Mouse (Mus musculus) liver, postnatal 0 days (tissue): ENCODE data around the gene Mettl1. TPM values are rescaled to one million over a fixed set of nuclear protein-coding genes. Genes with fewer than 3 reads are reported as not detected.

ENCODE experiments used
- ATAC-seq: fragments of 200-750 bp; cut with Nextera tagmentation; 2 replicates; pipeline ENCODE4 v1.8.0; 2017; ENCODE audit warnings: mild to moderate bottlenecking, moderate library complexity
- DNase-seq: peaks from one replicate; pipeline ENCODE4 v3.0.0-alpha.2; 2016
- H3K27ac ChIP-seq: fragments of 300-500 bp; sonication (generic); 2 replicates; pipeline ENCODE4 v1.5.1; 2014; ENCODE audit warnings: antibody characterized with exemption, moderate library complexity, mild to moderate bottlenecking, low read depth
- H3K27me3 ChIP-seq: fragments of 300-500 bp; sonication (generic); 2 replicates; pipeline ENCODE4 v1.6.1; 2014; ENCODE audit warnings: low read length, control low read depth, mixed read lengths; ENCODE audit not compliant: insufficient read depth
- H3K36me3 ChIP-seq: fragments of 300-500 bp; sonication (generic); replicated peaks from 2 replicates; pipeline ENCODE4 v1.6.1; 2014; ENCODE audit warnings: mild to moderate bottlenecking, control low read depth, low read length, moderate library complexity, mixed read lengths; ENCODE audit not compliant: insufficient read depth
- H3K4me1 ChIP-seq: fragments of 300-500 bp; sonication (generic); 2 replicates; pipeline ENCODE4 v1.6.1; 2014; ENCODE audit warnings: antibody characterized with exemption, mild to moderate bottlenecking, control low read depth; ENCODE audit not compliant: insufficient read depth
- H3K4me2 ChIP-seq: fragments of 300-500 bp; sonication (generic); 2 replicates; pipeline ENCODE4 v1.6.1; 2014; ENCODE audit warnings: low read depth, mild to moderate bottlenecking, low read length, moderate library complexity, mixed read lengths
- H3K4me3 ChIP-seq: fragments of 300-500 bp; sonication (generic); 2 replicates; pipeline ENCODE4 v1.5.1; 2014; ENCODE audit warnings: low read depth, low read length
- H3K9ac ChIP-seq: fragments of 300-500 bp; sonication (generic); replicated peaks from 2 replicates; pipeline ENCODE4 v1.6.1; 2014; ENCODE audit warnings: mild to moderate bottlenecking, moderate library complexity
- H3K9me3 ChIP-seq: fragments of 300-500 bp; sonication (generic); 2 replicates; pipeline ENCODE4 v1.6.1; 2016; ENCODE audit warnings: mild to moderate bottlenecking, control low read depth, low read length, mixed read lengths
- CTCF ChIP-seq: sonication (generic); IDR thresholded peaks from 2 replicates; pipeline ENCODE4 v1.5.1; 2016; ENCODE audit warnings: antibody characterized with exemption, low read depth
- EP300 ChIP-seq: IDR thresholded peaks from 2 replicates; pipeline ENCODE4 v1.6.1; 2016; ENCODE audit warnings: antibody characterized with exemption, low read depth, mild to moderate bottlenecking
- WGBS: fragments of 180-500 bp; shearing (Covaris S2); extraction: QIAGEN DNeasy Blood & Tissue Kit; methylation state at CpG from one replicate; pipeline ENCODE4 v1.1.7; 2014; ENCODE audit not compliant: insufficient replicate concordance; 5-methylcytosine and 5-hydroxymethylcytosine counted together
- polyA plus RNA-seq: library from polyadenylated mRNA; unstranded; fragments of >200 nt; fragmentation: Nextera tagmentation; extraction: Ambion mirVana; gene quantifications from 2 replicates; pipeline ENCODE4 v1.2.1, GENCODE M21; 2015

The Mettl1 gene
- polyA plus RNA-seq, 1 experiment from 2014 or later: 14.9 TPM

DNA sequence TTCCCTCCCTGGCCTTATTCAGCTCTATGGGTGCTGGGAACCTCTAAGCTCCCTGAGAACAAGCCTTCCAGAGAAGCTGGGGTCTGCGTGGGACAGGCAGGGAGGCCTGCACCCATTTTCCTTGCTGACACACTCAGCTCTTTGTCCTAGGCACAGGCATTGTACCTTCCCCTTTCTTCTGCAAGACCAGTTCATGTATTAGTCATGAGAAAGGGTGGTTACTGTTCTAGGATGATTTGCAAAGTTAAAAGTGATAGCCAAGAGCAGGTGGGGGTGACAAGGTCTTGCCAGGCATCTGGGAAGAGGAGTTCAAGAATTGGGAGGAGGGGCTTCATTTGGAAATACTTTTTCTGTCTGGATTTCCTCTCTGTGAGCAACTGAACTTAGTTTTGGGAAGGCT is 39.2 kb upstream of the Mettl1 start:
- no peaks in the 10 kb centered on the region for H3K9me3 ChIP-seq
- H3K4me3 ChIP-seq: no peak overlapping the region
- H3K36me3 ChIP-seq: peaks cover 17% of the 10 kb centered on the region
- 70% methylated on average over 1 of the region's 1 CpGs for WGBS
- ATAC-seq (no peak), DNase-seq (no peak)
- no peak overlapping the region for H3K9ac ChIP-seq
- no peaks in the 10 kb centered on the region for H3K27me3 ChIP-seq
- H3K4me2 ChIP-seq: no peak overlapping the region
- H3K4me1 ChIP-seq: no peaks in the 10 kb centered on the region
- TF ChIP-seq CTCF: no peak
- no peak for TF ChIP-seq EP300
- no peak overlapping the region for H3K27ac ChIP-seq

- Histone ChIP-seq H3K4me3 (no peak overlapping the region), H3K9me3 (no peaks in the 10 kb centered on the region), H3K27ac (no peak overlapping the region), H3K9ac (no peak overlapping the region), H3K36me3 (peaks cover 11% of the 10 kb centered on the region), H3K27me3 (no peaks in the 10 kb centered on the region), H3K4me2 (no peak overlapping the region), H3K4me1 (no peaks in the 10 kb centered on the region)
- 62% methylated on average over 5 of the region's 5 CpGs for WGBS
- ATAC-seq: no peak
- TF ChIP-seq CTCF (no peak), EP300 (no peak)
- no peak for DNase-seq
These were observed 38.4 kb upstream of the Mettl1 start for GRCm38 (mm10) chr10:127002765-127003164.

GRCm38 (mm10) chr10:127003334-127003733 is 37.9 kb upstream of the Mettl1 start:
- TF ChIP-seq EP300: no peak
- TF ChIP-seq CTCF: no peak
- H3K4me2 ChIP-seq: no peak overlapping the region
- no peaks in the 10 kb centered on the region for H3K9me3 ChIP-seq
- peaks cover 6% of the 10 kb centered on the region; the same call in 1 of the 2 replicates for H3K36me3 ChIP-seq
- DNase-seq (no peak), ATAC-seq (no peak)
- no peak overlapping the region for H3K9ac ChIP-seq
- no peaks in the 10 kb centered on the region for H3K4me1 ChIP-seq
- no peaks in the 10 kb centered on the region for H3K27me3 ChIP-seq
- no peak overlapping the region for H3K27ac ChIP-seq
- 75% methylated on average over 8 of the region's 8 CpGs for WGBS
- no peak overlapping the region for H3K4me3 ChIP-seq

DNA sequence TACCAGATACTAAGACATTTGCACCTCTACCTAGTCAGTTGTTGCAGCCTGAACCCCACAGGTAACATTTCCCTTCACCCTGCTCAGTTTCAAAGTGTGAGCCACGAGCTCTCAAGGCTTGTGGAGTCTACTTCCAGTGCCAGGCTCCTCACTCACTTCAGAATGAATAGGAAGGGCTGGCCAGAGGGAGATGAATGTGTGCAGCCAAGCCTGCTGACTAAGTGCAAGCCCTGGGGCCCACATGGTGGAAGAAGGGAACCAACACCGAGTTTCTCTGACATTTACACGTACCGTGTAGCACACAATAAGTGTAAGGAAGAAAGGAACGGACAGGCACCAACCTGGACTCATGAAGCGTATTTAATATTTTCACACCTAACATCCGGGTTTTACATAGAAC is 37.4 kb upstream of the Mettl1 start:
- H3K27ac ChIP-seq: no peak overlapping the region
- 71% methylated on average over 7 of the region's 7 CpGs for WGBS
- H3K27me3 ChIP-seq: no peaks in the 10 kb centered on the region
- no peak overlapping the region for H3K4me2 ChIP-seq
- no peaks in the 10 kb centered on the region for H3K9me3 ChIP-seq
- H3K4me1 ChIP-seq: no peaks in the 10 kb centered on the region
- peaks cover 2% of the 10 kb centered on the region; the same call in 1 of the 2 replicates for H3K36me3 ChIP-seq
- TF ChIP-seq EP300 (no peak), CTCF (no peak)
- ATAC-seq (no peak), DNase-seq (no peak)
- no peak overlapping the region for H3K9ac ChIP-seq
- no peak overlapping the region for H3K4me3 ChIP-seq

DNA sequence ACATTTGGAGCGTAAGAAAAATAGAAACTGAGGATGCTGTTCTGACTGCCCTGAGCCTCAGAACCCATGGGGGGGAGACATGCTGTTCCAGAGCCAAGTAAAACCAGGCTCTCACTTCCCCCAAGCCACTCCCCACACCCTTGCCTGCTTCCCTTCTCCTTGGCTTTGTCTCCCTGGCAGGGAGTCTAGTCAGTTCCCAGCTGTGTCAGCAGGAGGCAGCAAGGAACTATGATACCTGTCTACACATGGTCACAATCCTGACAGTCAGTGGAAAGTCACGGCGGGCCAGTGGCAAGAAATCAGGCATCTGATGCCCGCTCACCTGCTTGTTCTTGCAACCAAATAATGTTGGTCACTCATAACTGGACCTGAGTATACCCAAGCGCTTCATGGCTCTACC is 24.7 kb upstream of the Mettl1 start:
- H3K4me2 ChIP-seq: no peak overlapping the region
- no peaks in the 10 kb centered on the region for H3K9me3 ChIP-seq
- no peaks in the 10 kb centered on the region; the same call in 1 of the 2 replicates for H3K27me3 ChIP-seq
- no peak overlapping the region for H3K9ac ChIP-seq
- ATAC-seq (no peak), DNase-seq (no peak)
- 61% methylated on average over 5 of the region's 5 CpGs for WGBS
- H3K4me3 ChIP-seq: no peak overlapping the region
- no peak overlapping the region for H3K27ac ChIP-seq
- peak; percentile 54 for TF ChIP-seq CTCF
- TF ChIP-seq EP300: no peak
- H3K4me1 ChIP-seq: no peaks in the 10 kb centered on the region
- H3K36me3 ChIP-seq: no peaks in the 10 kb centered on the region

DNA sequence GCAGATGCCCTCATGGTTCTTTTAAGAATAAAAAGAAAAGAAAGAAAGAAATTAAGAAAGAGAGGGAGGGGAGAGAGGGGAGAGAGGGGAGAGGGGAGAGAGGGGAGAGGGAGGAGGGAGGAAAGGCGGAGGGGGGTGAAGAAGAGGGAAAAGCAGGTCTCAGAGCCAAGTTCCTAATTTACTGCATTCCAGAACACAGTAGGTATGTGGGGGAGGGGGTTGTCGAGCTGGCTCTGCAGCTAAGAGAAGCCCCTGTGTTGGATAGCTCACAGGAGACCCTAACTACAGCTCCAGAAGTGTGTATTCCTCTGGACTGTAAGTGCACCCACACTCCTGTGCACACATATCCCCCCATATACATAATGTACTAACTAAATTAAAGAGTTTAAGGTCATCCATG is 24.1 kb upstream of the Mettl1 start:
- no peaks in the 10 kb centered on the region for H3K9me3 ChIP-seq
- ATAC-seq (no peak), DNase-seq (no peak)
- no peak overlapping the region for H3K9ac ChIP-seq
- 19% methylated on average over 2 of the region's 2 CpGs for WGBS
- no peak for TF ChIP-seq CTCF
- no peak for TF ChIP-seq EP300
- 0 out of 2 replicates have a peak, but pooled peaks cover 2% of the 10 kb centered on the region for H3K36me3 ChIP-seq
- no peaks in the 10 kb centered on the region; the same call in 1 of the 2 replicates for H3K27me3 ChIP-seq
- no peak overlapping the region for H3K4me3 ChIP-seq
- no peak overlapping the region for H3K4me2 ChIP-seq
- no peak overlapping the region for H3K27ac ChIP-seq
- H3K4me1 ChIP-seq: no peaks in the 10 kb centered on the region

DNA sequence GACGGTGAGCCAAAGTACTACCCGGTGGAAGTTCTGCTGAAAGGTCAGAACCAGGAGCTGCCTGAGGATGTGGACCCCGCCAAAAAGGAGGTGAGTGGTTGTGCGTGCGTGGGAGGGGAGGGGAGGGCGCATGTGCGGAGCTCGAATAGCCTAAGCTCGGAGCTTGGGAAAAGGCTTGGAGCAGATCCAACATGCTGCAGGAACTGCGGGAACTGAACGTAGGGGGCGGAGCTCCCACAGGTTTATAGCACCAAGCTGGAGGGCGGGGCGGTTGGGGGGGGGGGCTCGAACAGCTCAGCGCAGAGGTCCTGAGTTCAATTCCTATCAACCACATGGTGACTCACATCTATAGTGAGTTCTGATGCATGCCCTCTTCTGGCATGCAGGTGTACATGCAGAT is 22.8 kb upstream of the Mettl1 start:
- WGBS: 82% methylated on average over 16 of the region's 16 CpGs
- ATAC-seq: no peak
- H3K4me2 ChIP-seq: no peak overlapping the region

More for the DNA sequence above, 22.8 kb upstream of the Mettl1 start:
- TF ChIP-seq CTCF: no peak
- TF ChIP-seq EP300: no peak
- Histone ChIP-seq H3K9ac (no peak overlapping the region), H3K27me3 (no peaks in the 10 kb centered on the region; the same call in 1 of the 2 replicates), H3K36me3 (peaks cover 11% of the 10 kb centered on the region), H3K9me3 (no peaks in the 10 kb centered on the region), H3K4me1 (no peaks in the 10 kb centered on the region), H3K4me3 (no peak overlapping the region), H3K27ac (no peak overlapping the region)
- no peak for DNase-seq
